ENCODE assay signal across 8 mouse cellular contexts in genomic region chr10:8240242-8240641, GRCm38 (mm10).
A peak's percentile ranks its signal among the peaks of the same experiment; 100 is the strongest.
DNase-seq lines count a peak whose midpoint lies in the region; ATAC-seq and TF ChIP-seq lines count a peak whose summit lies in the region.

No protein-coding gene starts in this region.

- dilution Hi-C loops in CH12.LX (cut with MboI; ENCODE audit: extremely low pct_ligation_motif_present, extremely low pct_unique_long_range_greater_than_20kb, low sequenced_read_pairs): no loop called here

- peak; percentile 81 to 95 for TF ChIP-seq CTCF in CH12.LX (conservative IDR thresholded peaks at IDR 0.05 in 1 of 2, IDR thresholded peaks at IDR 0.05 in 1 of 2; ENCODE audit: low read depth in 2 of 2, low read length in 2 of 2)

- in situ Hi-C loops in CH12.LX (cut with MboI; ENCODE audit: low pct_ligation_motif_present, low pct_unique_long_range_greater_than_20kb, low sequenced_read_pairs): loop anchor here (25.0 kb wide), 1 partner anchor 447 kb away; no protein-coding TSS in a partner anchor

- no peaks in the 10 kb centered on the region for H3K79me2 ChIP-seq in CH12.LX (replicated peaks; ENCODE audit: control insufficient read depth, extremely low read depth, insufficient read depth, poor library complexity, severe bottlenecking)

- H3K9ac ChIP-seq in CH12.LX (ENCODE audit: insufficient read depth, low read depth): peak overlapping the region; percentile 51; the same call in 1 of the 2 replicates
- no peak overlapping the region for H3K9ac ChIP-seq in embryonic facial prominence, embryonic 14.5 days (ENCODE audit: low read depth, low read length)

- H3K27ac ChIP-seq in CH12.LX (ENCODE audit: insufficient read depth, low read depth): no peak overlapping the region
- no peak overlapping the region for H3K27ac ChIP-seq in embryonic facial prominence, embryonic 14.5 days (replicated peaks; ENCODE audit: low read depth, low read length)

- H3K36me3 ChIP-seq in CH12.LX (replicated peaks in 1 of 2; ENCODE audit: control insufficient read depth in 1 of 2, insufficient read depth in 1 of 2, low read length in 1 of 2): no peaks in the 10 kb centered on the region
- no peaks in the 10 kb centered on the region for H3K36me3 ChIP-seq in embryonic facial prominence, embryonic 14.5 days (ENCODE audit: control insufficient read depth, insufficient read depth, low read length)

- peak; percentile 53; the same call in 1 of the 2 replicates for ATAC-seq in embryonic facial prominence, embryonic 14.5 days (ENCODE audit: low read depth)

- DNase-seq in CH12.LX (ENCODE audit: extremely low read depth): peak; percentile 88
- DNase-seq in adrenal gland, postnatal 4 days (ENCODE audit: low spot score in 2 of 2): peak; percentile 36 to 68
- DNase-seq in embryonic facial prominence, embryonic 14.5 days (ENCODE audit: low spot score): peak; percentile 88
- DNase-seq in heart, postnatal 4 days: peak; percentile 87
- DNase-seq in layer of hippocampus, postnatal 10 days (ENCODE audit: low spot score in 2 of 2): peak; percentile 87 to 91
- peak; percentile 64 for DNase-seq in lung, postnatal 25 days (ENCODE audit: low spot score)
- peak; percentile 87 for DNase-seq in retina, embryonic 14.5 days (ENCODE audit: low spot score)
- DNase-seq in urinary bladder, adult 18-20 months (ENCODE audit: low spot score in 2 of 2): peak; percentile 35 to 50

- H3K4me2 ChIP-seq in CH12.LX (ENCODE audit: insufficient read depth, low read depth, poor library complexity, severe bottlenecking): peak overlapping the region; percentile 74
- H3K4me2 ChIP-seq in embryonic facial prominence, embryonic 14.5 days (ENCODE audit: low read depth, low read length): no peak overlapping the region

- TF ChIP-seq EP300 in CH12.LX (IDR thresholded peaks at IDR 0.05; ENCODE audit: low read length): no peak

- peaks cover 2% of the 10 kb centered on the region for H3K9me3 ChIP-seq in CH12.LX (replicated peaks; ENCODE audit: low read length)
- H3K9me3 ChIP-seq in embryonic facial prominence, embryonic 14.5 days (ENCODE audit: control insufficient read depth, low read length): no peaks in the 10 kb centered on the region; the same call in 1 of the 2 replicates

- peak overlapping the region; percentile 8 to 44 (median 15) for H3K4me3 ChIP-seq in CH12.LX (replicated peaks in 1 of 3; ENCODE audit: low read depth in 2 of 3, low read length in 2 of 3, poor library complexity in 1 of 3)
- no peak overlapping the region for H3K4me3 ChIP-seq in embryonic facial prominence, embryonic 14.5 days (ENCODE audit: low read depth, low read length)

- peak; percentile 98 for TF ChIP-seq RAD21 in CH12.LX (IDR thresholded peaks at IDR 0.05; ENCODE audit: low read depth, low read length)

- 10% methylated on average over 3 of the region's 3 CpGs for WGBS in embryonic facial prominence, embryonic 14.5 days

- H3K27me3 ChIP-seq in CH12.LX (replicated peaks): no peaks in the 10 kb centered on the region
- H3K27me3 ChIP-seq in embryonic facial prominence, embryonic 14.5 days (replicated peaks; ENCODE audit: control insufficient read depth, insufficient read depth, low read length): no peaks in the 10 kb centered on the region

- TF ChIP-seq POLR2A in CH12.LX (IDR thresholded peaks at IDR 0.05; ENCODE audit: low read depth, low read length): no peak

- H3K4me1 ChIP-seq in CH12.LX (ENCODE audit: control insufficient read depth in 1 of 2, insufficient read depth in 2 of 2): peaks cover 7 to 23% of the 10 kb centered on the region in 2 experiments; a peak in 3 of 4 replicates
- no peaks in the 10 kb centered on the region for H3K4me1 ChIP-seq in embryonic facial prominence, embryonic 14.5 days (ENCODE audit: control insufficient read depth, insufficient read depth, low read length)

TF ChIP-seq in CH12.LX, 34 proteins besides CTCF, POLR2A, EP300 and RAD21:
- no peak for TF ChIP-seq ETS1 (conservative IDR thresholded peaks at IDR 0.05; ENCODE audit: low read depth, low read length)
- TF ChIP-seq SIN3A (IDR thresholded peaks at IDR 0.05; ENCODE audit: low read length): peak; percentile 13; the same call in 1 of the 2 replicates
- TF ChIP-seq MYC (IDR thresholded peaks at IDR 0.05; ENCODE audit: low read depth, low read length): 0 out of 2 replicates have a peak, but pooled peaks have one; percentile 23
- TF ChIP-seq RCOR1 (conservative IDR thresholded peaks at IDR 0.05; ENCODE audit: low read depth, low read length): no peak
- TF ChIP-seq UBTF (IDR thresholded peaks at IDR 0.05; ENCODE audit: low read depth, low read length): no peak
- no peak for TF ChIP-seq KAT2A (IDR thresholded peaks at IDR 0.05; ENCODE audit: insufficient replicate concordance, low read length)
- TF ChIP-seq JUN (IDR thresholded peaks at IDR 0.05; ENCODE audit: insufficient read depth, low read depth, low read length): 0 out of 2 replicates have a peak, but pooled peaks have one; percentile 10
- no peak for TF ChIP-seq NRF1 (IDR thresholded peaks at IDR 0.05; ENCODE audit: low read depth, low read length)
- no peak for TF ChIP-seq USF2 (conservative IDR thresholded peaks at IDR 0.05; ENCODE audit: low read depth, low read length)
- no peak for TF ChIP-seq CHD1 (IDR thresholded peaks at IDR 0.05; ENCODE audit: low read depth, low read length)
- no peak for TF ChIP-seq HCFC1 (IDR thresholded peaks at IDR 0.05; ENCODE audit: low read depth, low read length)
- TF ChIP-seq GABPA (IDR thresholded peaks at IDR 0.05; ENCODE audit: insufficient replicate concordance, low read depth, low read length): no peak
- TF ChIP-seq ZC3H11A (IDR thresholded peaks at IDR 0.05; ENCODE audit: low read depth, low read length): peak; percentile 98
- peak; percentile 99 for TF ChIP-seq SMC3 (IDR thresholded peaks at IDR 0.05; ENCODE audit: low read depth, low read length)
- TF ChIP-seq MXI1 (IDR thresholded peaks at IDR 0.05; ENCODE audit: low read depth, low read length): no peak
- TF ChIP-seq CHD2 (IDR thresholded peaks at IDR 0.05; ENCODE audit: low read length): no peak
- TF ChIP-seq E2F4 (IDR thresholded peaks at IDR 0.05; ENCODE audit: insufficient replicate concordance, low read depth, low read length): no peak
- TF ChIP-seq MAFK (IDR thresholded peaks at IDR 0.05; ENCODE audit: insufficient replicate concordance, low read length): no peak
